Mouse (Mus musculus) gastrocnemius, adult 2 months (tissue): ENCODE measurements around the gene Mus81. TPM values are rescaled to one million over a fixed set of nuclear protein-coding genes. Genes with fewer than 3 reads are reported as not detected.

Experiments used
- DNase-seq: peaks from one replicate; pipeline ENCODE4 v3.0.0; 2022
- H3K27ac ChIP-seq: fragments of 200-600 bp; 2 replicates; pipeline ENCODE4 v1.8.1; 2022; ENCODE audit warnings: mild to moderate bottlenecking
- H3K4me3 ChIP-seq: fragments of 200-600 bp; 2 replicates; pipeline ENCODE4 v1.8.1; 2022; ENCODE audit warnings: mild to moderate bottlenecking, moderate library complexity
- CTCF ChIP-seq: fragments of 200-600 bp; IDR thresholded peaks from 2 replicates; pipeline ENCODE4 v1.8.1; 2022; ENCODE audit warnings: antibody characterized with exemption, mild to moderate bottlenecking, moderate library complexity
- intact Hi-C: fragments of 180-260 bp; cut with DNase I; formaldehyde crosslinking; loops from one replicate; pipeline ENCODE4 v1.15.1; 2025
- total RNA-seq, 2 experiments: library from RNA; stranded (reverse); gene quantifications; 2 replicates each; pipeline ENCODE4 v1.2.3; 2021

The Mus81 gene
- total RNA-seq, 2 experiments from 2014 or later: 20.1 to 23.3 TPM

DNA sequence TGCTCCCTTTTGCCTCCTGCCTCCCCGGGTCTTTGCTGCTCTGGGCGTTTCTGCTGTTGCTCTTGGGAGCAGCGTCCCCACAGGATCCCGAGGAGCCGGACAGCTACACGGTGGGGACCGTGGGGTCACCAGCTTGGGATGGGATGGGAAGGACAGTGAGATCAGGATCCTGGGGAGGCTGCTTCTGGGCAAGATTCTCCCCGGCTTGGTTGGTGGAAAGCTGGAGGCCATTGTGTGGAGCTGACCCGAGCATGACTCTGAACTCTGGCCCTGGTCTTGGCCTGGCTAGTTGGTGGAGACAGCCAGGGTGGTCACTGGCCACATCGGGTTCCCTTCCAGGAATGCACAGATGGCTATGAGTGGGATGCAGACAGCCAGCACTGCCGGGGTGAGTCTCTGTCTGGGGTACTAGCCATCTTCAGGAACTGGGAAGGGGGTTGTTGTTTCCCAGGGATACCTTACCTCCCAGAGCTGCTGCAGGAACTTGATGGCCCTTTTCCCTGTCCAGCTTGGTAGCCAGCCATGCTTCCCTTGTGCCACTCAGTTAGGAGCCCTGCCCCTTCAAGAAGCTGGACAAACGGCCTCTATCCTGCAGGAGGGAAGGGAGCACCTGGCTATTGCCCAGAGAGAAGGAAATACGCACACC lies 13.0 kb downstream of the Mus81 start:
- no peak for TF ChIP-seq CTCF
- peak; percentile 35 for DNase-seq
- Histone ChIP-seq H3K4me3 (peak overlapping the region; percentile 78), H3K27ac (peak overlapping the region; percentile 80)
- intact Hi-C loops: no loop called here

DNA sequence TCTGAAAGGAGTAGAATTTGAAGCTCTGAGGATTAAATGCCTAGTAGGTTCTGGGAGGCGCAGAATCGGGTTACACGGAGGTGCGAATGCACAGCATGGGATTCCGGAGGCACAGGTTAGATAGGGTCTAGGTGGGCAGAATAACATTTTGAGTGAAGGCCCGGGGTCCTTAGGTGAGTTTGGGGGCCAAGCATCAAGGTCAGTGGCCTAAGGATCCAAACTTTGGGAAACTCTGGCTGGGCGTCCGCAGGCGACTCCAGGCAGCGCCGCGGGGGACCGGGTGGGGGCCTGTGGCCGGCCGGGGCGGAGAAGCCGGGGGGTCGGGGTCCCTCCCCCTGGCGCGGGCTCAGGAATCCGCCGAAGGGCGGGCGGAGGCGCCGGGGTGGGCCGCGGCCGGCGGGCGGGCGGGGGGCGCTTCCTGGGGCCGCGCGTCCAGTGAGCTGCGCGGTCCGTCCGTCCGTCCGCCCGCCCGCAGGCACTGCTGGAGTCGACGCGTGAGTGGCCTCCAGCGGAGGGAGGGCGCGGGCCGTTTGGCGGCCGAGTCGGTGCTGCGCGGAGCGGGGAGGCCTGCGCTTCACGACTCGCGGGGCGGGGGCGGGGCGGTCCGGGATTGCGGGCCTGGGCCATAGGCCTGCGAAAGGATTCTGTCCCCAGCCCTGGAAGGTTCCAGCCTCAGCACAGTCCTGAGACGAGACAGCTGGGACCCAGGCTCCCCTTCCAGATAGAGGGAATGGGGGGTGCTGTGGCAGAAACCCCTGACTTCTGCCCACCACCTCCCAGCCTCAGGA lies 13.7 kb downstream of the Mus81 start:
- no peak for TF ChIP-seq CTCF
- Histone ChIP-seq H3K27ac (peak overlapping the region; percentile 80), H3K4me3 (peak overlapping the region; percentile 78)
- DNase-seq: peak; percentile 79
- intact Hi-C loops: no loop called here

GRCm38 (mm10) chr19:5473720-5474119 lies 14.5 kb downstream of the Mus81 start, which contains the start of gene Efemp2:
Gene Efemp2, plus strand, starts transcription at chr19:5473954.
- intact Hi-C loops: no loop called here
- Histone ChIP-seq H3K27ac (peak within 1 kb of the TSS; percentile 80), H3K4me3 (peak within 1 kb of the TSS; percentile 78)
- TF ChIP-seq CTCF: no peak
- peak; percentile 88 for DNase-seq

DNA sequence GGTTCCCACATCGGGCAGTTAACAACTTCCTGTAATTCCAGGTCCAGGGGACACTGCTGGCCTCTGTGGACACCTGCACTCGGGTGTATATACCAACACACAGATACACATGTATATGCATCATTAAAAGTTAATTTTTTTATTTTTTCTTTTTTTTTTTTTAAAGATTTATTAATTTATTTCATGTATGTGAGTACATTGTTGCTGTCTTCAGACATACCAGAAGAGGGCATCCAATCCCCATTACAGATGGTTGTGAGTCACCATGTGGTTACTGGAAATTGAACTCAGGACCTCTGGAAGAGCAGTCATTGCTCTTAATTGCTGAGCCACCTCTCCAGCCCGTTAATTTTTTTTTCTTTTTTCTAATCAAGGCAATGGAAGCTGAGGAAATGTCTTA lies 15.3 kb downstream of the Mus81 start:
- peak; percentile 44 for TF ChIP-seq CTCF
- intact Hi-C loops: no loop called here
- no peak overlapping the region for H3K27ac ChIP-seq

DNA sequence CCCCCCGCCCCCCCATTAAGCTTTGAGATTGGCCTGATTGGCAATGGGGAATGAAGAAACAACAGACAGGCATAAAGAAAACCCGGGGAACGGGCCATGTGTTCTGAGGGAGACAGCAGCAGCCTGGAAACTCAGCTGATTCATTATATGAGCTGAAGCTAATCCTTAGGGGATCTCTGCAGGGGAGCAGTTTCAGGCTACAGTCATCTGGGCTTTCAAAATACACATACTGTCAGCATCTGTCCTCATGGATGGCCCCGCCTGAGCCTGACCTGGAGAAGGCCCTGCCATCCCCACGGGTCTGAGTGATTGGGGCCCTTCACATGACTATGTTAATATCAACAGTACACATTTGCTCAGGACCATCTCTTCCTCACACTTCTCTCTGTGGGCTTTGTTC lies 16.4 kb downstream of the Mus81 start:
- intact Hi-C loops: no loop called here
- no peak for DNase-seq
- Histone ChIP-seq H3K4me3 (no peak overlapping the region), H3K27ac (no peak overlapping the region)
- TF ChIP-seq CTCF: no peak

More for the DNA sequence above, 15.3 kb downstream of the Mus81 start:
- H3K4me3 ChIP-seq: no peak overlapping the region
- DNase-seq: no peak

DNA sequence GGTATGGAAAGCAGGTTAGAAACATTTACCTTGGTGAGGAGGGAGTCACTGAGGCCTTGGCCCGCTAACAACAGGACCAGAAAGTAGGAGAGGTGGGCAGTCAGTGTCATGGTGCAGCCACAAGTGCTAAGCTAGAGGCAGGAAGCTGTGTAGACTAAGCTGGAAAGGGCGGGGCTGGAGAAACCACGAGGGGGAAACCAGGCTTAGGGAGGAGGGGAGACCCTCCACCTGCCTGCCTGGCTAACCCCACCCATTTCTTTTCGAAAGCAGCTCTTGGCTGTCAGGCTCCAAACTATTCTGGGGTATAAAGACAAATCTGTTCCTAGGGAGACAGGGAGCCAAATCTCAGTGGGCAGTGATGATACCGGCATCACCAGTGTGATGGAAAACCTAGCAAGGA lies 19.8 kb downstream of the Mus81 start, which contains the start of gene Ctsw:
Gene Ctsw (minus strand): TSS at position 134 of the 400 bp plus-strand sequence.
- H3K27ac ChIP-seq: no peak within 1 kb of the TSS
- intact Hi-C loops: no loop called here
- H3K4me3 ChIP-seq: no peak within 1 kb of the TSS
- no peak for TF ChIP-seq CTCF
- DNase-seq: no peak

DNA sequence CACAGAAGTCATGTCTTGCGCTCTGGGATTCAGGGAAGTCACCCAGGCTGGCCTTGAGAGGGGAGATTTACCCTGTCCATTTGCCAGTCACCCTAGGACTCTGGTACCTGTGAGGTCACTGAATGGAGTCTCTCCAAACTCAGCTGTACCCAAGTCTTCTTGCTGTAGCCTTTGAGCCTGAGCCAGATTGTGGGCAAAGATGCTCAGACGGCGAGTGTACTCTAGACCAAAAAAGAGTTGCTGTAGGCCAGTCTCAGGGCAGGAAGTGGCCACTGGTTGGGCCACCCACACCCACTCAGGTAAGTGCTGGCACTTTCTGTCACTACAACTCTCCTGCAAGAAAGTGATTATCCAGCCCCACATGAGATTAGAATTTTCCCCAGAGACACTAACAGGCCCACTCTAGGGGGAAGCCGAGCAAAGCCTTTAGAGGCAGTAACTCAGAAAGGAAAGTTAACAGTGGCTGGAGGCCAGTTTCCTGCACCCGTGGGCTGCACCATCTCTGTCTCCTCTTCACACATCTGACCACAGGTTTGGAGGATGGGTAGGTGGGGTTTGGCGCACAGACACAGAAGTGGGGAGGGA lies 21.2 kb downstream of the Mus81 start:
- H3K4me3 ChIP-seq: no peak overlapping the region
- no peak for DNase-seq
- TF ChIP-seq CTCF: no peak
- H3K27ac ChIP-seq: no peak overlapping the region
- intact Hi-C loops: no loop called here

- intact Hi-C loops: no loop called here
- Histone ChIP-seq H3K27ac (no peak overlapping the region), H3K4me3 (no peak overlapping the region)
- no peak for TF ChIP-seq CTCF
- DNase-seq: no peak
These were observed 23.2 kb downstream of the Mus81 start for GRCm38 (mm10) chr19:5465037-5465436.

DNA sequence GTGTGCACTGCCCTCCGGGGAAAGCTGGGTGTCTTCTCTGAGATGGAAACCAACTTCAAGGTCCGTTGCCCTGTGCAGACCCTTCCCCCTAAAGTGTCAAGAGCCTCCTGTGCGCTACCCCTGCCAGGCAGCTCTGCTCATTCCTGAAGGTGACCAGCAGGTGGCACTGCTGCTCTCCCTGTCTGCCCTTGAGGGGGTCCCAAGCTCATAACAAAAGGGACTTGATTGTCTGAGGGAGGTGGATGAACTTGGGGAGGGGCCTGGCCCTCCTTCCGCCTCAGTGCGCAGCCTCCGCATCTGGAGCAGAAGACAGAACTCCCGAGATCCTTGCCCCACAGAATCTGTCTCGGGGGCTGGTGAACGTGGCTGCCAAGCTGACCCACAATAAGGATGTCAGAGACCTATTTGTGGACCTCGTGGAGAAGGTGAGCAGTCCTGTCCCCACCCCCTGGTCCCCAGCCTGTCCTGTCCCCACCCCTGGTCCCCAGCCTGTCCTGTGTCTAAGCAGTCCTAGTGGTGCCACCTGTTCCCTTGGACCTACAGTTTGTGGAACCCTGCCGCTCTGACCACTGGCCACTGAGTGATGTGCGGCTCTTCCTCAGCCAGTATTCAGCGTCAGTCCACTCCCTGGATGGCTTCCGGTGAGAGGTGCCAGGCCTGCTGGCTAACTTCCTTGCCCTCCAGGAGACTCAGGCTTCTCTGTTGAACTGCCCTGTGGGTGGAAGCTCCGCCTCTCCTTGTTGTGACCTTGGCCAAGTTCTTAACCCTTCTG lies 24.2 kb downstream of the Mus81 start:
- Histone ChIP-seq H3K27ac (peak overlapping the region; percentile 58), H3K4me3 (peak overlapping the region; percentile 34)
- DNase-seq: peak; percentile 59
- TF ChIP-seq CTCF: peak; percentile 93
- intact Hi-C loops: loop anchor here (2.0 kb wide), 1 partner anchor 23 kb away; no protein-coding TSS in a partner anchor

DNA sequence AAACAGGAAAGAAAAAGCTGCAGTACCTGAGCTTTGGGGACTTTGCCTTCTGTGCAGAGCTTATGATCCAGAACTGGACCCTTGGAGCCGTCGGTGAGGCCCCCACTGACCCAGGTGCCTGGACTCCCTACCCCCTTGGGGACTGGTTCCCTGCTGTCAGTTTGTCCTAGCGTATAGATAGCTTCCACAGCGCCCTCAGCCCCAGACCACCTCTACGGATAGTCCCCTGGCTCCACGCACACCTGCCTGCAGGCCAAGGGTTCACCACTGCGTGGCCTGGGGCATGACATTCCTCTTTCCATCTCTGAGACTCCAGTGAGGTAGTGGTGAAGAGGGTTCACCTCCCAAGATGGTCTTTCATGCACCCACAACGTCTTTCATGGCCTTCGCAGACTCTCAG lies 25.0 kb downstream of the Mus81 start:
- no peak overlapping the region for H3K27ac ChIP-seq
- intact Hi-C loops: loop anchor here (2.0 kb wide), 1 partner anchor 24 kb away; no protein-coding TSS in a partner anchor
- TF ChIP-seq CTCF: no peak

GRCm38 (mm10) chr19:5461411-5461810 lies 26.8 kb downstream of the Mus81 start:
- TF ChIP-seq CTCF: no peak
- Histone ChIP-seq H3K27ac (peak overlapping the region; percentile 94; the same call in 1 of the 2 replicates), H3K4me3 (peak overlapping the region; percentile 89)
- intact Hi-C loops: no loop called here
- no peak for DNase-seq

More for the DNA sequence above, 25.0 kb downstream of the Mus81 start:
- DNase-seq: no peak
- no peak overlapping the region for H3K4me3 ChIP-seq

DNA sequence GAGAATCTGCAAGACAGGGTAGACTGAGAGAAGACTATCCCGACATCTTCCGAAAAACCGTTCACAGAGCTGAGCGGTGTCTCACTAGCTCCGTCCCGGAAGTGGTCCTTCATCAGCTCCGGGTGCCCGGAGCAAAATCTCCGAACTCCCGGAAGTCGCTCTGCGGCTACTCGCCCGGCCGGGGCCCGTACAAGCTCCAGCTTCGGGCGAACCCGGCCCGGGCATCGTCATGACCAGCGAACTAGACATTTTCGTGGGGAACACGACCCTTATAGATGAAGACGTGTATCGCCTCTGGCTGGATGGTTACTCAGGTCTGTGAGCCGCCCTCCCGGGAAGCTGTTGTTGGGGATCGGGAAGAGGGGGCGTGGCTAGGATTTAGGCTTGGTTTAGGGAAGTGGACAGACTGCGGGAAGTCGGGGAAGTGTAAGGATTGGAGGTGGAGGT lies 27.7 kb downstream of the Mus81 start, which contains the start of gene Fibp:
Gene Fibp (plus strand): TSS at position 151 of the 447 bp plus-strand sequence.
- Histone ChIP-seq H3K4me3 (peak within 1 kb of the TSS; percentile 89), H3K27ac (peak within 1 kb of the TSS; percentile 94)
- DNase-seq: peak; percentile 92
- intact Hi-C loops: no loop called here
- no peak for TF ChIP-seq CTCF
